Mouse (Mus musculus): ENCODE measurements at regions not wholly inside any gene's neighbourhood (a gene's known extent, or its start where the extent isn't known, plus 50 kb on each side); places are given as distances from the start of the nearest gene placed in this dataset.
A peak's percentile ranks its signal among the peaks of the same experiment; 100 is the strongest.

GRCm38 (mm10) chr12:45437271-45437670, 362.8 kb upstream of the Stxbp6 start:
- ATAC-seq (ENCODE audit: low TSS enrichment): peak; percentile 74

- peak; percentile 93 for ATAC-seq (ENCODE audit: low TSS enrichment)
These were observed 324.9 kb upstream of the Stxbp6 start for GRCm38 (mm10) chr12:45399436-45399835.

- peak; percentile 78 for ATAC-seq (ENCODE audit: low TSS enrichment)
These were observed 310.4 kb upstream of the Stxbp6 start for GRCm38 (mm10) chr12:45384864-45385263.

Data from frontal cortex, adult (tissue).